Mouse (Mus musculus) cerebellum, adult 9-11 months (tissue): ENCODE measurements around the gene Bora.
"Not testable (repeated sequence)": the region's sequence is repeated elsewhere in the genome, so short reads cannot be mapped to it uniquely, and the experiment has no call there.

Experiments used
- DNase-seq: peaks from one replicate; pipeline ENCODE4 v3.0.0; 2022

Bora gene

DNA sequence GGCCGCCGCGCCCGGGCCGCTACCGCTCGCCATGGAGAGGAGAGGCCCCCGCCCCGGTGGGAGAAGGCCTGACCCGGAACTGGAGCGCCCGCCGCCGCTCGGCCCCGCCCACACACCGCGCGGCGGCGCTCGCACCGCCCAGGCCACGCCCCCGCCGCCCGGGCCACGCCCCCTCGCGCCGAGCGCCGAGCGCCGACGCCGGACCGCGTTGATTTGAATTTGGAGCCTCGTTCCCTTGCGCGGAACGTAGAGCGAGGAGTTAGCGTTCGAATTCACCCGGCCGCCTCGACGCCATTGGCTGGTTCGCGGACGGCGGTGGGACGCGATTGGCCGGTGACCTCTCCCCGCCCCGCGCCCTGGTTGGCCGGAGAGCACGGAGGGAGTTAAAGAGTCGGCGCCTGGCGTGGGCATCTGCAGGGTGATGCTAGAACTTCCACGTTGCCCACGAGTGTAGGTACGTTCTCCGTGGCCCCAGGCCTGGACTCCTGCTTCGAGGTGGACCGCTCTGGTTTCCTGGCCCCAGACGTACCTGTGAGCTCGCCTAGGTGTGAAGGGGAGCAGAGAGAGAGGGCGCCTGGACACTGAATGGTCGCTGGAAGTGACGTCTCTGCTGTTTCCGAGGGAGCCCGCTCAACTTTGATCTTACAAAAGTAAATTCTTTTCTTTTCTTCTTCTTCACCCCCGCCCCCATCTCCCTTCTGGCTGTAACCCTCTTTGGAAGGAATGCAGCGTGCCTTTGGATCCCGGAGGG, at the start of gene Bora, which contains the start of gene Mzt1:
Gene Bora, plus strand, starts transcription at position 192 of the 751 bp plus-strand sequence.
Gene Mzt1, minus strand, starts transcription at position 104 of the 751 bp plus-strand sequence.
- peak; percentile 94 for DNase-seq

DNA sequence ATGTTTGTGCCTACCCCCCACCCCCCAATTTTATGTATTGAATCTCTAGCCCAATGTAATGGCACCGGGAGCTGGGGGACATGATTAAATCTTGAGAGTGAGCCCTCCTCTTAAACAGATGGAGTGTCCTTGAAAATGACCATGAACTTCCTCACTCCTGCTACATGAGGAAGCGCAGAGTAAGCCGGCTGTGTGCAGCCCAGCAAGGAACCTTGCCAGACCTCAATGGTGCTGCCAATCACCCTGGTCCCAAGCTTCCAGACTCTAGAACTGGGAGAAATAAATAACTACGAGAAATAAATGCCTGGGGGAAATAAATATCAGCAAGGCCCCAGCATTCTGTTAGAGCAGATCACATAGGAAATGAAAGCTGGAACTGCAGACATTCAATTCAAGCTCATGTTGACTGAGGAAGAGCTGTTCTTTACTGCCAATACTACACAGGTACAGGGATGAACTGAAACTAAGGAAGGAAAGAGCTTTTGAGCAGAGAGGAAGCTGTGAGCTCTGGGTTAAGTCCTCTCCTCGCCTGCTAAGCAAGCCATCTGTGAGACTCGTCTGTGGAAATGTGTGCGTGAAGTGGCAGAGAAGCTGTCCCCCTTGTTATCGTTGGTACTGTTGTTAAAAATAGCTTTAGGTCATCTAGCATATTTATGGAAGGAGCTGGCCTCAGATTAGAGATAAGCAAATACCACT, 35.6 kb upstream of the Bora start:
- DNase-seq: no peak

DNA sequence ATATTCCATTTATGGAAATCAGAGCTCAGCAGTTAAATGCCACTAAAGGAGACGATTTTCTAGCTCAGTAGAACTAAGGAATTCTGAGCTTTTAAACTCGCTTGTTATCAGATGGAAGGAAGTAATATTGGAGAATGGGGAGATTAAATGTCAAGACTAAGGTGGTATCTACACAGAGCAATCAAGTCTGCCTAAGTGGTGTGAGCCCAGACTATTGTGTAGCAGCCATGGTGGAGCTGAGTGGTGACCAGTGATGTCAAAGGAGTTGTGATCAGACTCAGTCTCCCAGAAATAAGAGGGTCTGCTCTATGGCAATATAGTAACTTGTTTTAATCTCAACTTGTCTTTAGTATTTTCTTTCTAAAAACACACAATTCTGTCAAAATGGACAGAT, 35.1 kb upstream of the Bora start:
- DNase-seq: no peak

DNA sequence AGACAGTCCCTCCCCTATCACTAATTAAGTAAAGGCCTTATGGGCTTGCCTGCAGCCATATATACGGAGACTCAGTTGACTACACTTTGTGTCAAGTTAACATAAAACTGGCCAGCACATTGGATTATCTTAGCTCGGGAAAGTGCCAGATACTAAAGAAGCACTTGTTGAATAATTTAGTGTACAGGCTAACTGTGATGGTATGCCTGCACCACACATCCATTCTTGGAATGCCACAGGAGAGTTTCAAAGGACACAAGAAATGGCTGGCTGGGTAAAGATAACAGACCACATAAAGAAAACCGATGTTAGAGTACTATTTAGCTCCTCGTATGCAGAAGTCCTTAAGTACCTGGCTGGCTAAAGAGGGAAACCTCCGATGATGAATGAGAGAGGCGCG, 27.3 kb upstream of the Bora start:
- no peak for DNase-seq

DNA sequence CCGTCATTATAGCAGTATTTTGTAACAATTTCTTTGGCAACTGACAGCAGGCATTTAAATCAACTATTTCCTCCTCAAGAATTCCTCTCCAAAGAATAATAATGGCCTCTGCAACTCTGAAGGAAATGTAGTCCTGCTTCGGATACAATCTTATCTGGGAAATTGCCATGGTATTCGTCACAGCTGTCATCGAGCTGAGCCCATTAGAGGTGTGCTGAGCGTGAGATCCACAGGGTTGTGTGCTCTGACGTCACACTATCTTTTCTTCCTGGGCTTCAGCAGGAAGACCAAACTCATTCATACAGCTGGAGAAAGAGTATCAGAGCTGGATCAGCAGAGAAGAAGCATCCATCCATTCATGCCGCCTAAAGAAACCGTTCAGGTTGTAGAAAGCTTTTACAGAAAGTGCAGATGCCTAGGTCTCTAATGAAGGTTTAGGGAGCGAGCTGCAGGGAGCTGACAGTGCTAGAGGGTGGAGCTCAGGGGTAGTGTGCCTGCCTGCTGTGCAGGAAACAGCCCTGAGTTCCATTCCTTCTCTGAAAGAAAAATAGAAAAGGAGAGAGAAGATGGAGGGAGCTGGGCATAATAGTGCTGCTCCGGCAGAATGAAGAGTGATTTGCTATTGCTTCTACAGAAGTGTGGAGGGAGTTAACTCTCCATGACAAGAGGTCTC, 26.8 kb upstream of the Bora start:
- no peak for DNase-seq

DNA sequence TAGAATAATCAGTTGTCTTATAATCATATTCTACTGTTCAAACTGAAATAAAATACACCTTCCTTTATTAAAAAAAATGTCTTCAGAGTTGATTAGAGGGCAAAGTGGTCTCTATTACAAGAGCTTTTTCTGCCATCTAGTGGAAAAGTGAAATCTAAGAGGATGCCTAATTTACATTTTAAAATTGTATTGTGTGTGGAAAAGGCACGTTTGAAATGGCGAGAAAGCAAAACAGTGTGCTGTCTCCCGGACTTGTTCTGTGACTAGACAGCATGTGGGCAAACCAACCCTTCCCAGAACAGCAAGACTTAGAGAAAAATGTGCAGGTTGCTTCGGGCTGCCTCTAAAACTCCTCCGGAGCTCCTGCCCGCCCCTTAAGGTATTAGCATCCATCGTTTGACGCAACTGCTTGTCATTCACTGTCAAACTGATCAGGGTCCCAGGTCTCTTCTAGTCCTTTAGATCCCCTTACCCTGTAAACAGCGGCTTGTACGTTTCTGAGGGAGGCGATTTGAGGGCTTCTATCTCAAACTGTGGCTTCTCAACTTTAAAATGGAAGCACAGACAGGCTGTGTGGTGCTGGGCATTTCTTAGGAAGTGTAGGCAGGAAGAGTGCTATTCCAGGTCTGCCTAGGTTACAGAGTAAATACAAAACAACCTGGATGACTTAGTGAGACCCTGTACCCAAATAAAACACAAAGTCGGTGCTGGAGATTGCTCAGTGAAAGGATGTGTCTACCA, 23.5 kb upstream of the Bora start:
- DNase-seq: no peak

DNA sequence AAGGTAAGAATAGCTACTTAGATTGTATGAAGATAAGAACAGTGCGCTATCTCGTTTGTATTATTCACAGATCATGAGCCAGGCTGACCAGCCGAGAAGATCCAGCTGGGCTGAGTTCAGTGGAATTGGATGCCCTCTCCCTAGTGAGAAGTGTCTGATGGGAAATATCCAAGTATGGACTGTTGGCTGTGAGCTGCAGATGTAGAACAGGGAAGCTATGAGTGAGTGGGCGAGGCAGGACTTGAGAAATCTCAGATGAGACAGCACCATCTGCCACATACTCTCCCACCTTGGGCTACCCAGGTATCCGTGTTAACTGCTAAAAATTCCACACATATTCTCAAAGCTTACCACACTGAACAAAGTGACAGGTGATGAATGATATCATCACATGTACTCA, 16.0 kb upstream of the Bora start:
- no peak for DNase-seq

DNA sequence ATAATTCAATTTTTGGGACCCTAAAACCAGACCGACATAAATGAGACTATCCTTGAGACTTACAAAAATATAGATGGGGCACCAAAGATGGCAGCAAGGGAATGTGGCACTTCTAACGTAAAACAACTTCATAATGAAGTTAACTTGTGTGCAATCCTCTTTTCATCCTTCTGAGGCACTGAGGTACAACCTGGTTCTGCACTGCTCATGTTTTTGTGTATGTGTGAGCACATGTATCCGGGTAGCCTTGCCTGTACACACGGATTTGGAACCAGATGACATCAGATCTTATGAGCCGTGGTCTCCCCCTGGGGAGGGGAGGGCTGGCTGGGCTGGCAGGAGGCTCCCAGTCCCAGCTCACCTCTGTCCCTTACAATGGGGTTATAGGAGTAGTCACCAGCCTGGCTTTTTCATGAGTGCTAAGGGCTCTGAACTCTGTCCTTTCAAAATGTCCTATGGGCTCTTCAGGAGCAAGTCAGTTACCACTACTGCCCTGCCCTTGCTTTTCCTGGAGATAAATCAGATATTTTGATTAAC, 14.6 kb upstream of the Bora start:
- DNase-seq: no peak

DNA sequence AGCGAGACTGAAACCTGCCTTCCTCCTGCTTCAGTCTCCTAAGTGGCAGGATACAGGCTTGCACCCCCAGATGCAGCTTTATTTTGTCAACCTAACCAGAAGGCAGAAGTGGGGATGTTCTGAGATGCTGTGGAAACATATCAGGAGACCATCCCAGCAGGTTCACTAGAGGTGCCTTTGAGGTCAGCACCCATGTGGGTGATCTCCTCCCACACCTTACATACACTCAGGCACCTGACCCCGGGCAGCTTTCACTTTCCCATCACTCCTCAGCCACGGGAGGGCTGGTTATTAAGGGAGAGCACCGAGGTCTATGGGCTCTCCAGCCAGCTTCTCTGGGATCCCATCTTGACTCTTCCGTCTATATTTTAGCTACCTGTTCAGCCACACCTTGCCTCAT, 13.4 kb upstream of the Bora start:
- no peak for DNase-seq

DNA sequence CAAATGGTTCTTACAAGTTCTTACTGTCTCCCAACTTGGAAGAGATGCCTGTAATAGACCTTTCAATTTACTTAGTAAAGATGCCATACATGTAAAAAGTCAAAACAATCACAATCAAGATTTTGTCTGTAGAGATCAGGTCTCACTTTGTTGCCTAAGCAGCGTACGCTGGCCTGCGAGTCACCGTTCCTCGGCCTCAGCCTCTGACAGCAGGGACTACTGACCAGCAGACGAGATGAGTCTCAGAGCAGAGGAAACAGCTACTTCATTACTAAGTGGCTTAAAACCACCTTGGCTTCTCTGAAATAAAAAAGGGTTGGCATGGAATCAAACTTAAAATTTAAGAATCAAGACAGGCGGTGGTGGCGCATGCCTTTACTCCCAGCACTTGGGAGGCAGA, 11.2 kb upstream of the Bora start:
- DNase-seq: not testable (repeated sequence)

DNA sequence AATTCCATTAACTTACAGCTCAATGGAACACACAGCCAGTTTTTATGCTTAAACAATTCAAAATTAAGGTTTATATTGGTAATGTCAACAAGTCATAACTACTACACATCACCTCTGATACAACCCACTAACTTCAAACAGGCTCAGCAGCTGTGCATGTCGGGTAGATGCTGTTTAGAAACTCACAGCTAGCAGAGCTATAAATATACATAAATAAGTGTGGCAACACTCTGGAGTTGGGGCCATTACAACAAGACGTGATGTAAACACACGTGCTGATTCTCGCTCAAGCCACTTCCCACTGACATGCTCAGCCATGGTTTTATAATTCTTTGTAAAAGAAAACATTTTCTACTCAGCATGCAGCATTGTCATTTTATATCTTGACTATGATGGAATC, 10.0 kb upstream of the Bora start:
- DNase-seq: no peak

DNA sequence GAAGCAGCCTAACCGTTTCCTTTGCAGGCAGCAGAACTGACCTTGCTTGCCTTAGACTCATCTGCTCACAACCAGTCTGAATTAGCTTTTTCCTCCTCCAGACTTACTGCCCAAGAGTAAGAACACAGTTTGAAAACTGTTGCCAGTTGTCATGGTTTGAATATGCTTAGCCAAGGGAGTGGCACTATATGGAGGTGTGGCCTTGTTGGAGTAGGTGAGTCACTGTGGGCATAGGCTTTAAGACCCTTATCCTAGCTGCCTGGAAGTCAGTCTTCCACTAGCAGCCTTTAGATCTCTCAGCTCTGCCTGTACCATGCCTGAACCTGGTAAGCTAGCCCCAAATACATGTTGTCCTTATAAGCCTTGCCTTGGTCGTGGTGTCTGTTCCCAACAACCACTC, 8.3 kb upstream of the Bora start:
- DNase-seq: no peak

DNA sequence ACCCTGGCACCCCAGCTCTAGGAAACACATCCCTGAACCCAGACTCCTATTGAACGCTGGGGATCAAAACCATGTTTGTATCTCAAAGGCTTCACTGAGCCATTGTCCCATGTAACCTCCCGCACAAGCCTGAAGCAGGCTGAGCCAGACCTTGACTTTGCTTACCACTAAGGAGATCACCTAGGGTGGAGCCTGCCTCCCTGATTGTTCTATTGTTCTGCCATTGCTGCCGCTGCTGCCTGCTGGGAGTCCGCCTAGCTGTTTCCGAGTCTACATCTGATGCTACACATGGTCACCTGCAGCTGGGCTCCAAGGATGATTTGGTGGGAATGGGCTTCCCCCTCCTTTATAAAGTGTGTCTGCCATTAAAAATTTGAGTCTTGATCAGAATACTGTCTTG, 6.7 kb upstream of the Bora start:
- not testable (repeated sequence) for DNase-seq

DNA sequence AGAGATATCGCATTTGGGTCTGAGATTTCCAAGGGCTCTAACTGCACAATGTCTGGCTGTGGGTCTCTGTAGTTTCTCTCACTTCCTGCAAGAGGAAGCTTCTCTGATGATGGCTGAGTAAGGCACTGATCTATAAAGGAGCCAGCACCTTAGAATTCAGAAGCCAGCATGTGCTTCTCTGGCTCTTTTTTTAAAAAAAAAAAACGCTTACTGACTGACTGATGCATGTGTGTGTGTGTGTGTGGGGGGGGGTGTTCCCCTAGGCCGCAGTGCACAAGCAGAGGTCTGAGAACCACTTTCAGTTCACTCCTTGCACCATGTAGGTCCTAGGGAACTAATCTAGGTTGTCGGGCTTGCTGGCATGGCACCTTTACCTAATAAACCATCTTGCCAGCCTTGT, 4.6 kb upstream of the Bora start:
- DNase-seq: no peak

DNA sequence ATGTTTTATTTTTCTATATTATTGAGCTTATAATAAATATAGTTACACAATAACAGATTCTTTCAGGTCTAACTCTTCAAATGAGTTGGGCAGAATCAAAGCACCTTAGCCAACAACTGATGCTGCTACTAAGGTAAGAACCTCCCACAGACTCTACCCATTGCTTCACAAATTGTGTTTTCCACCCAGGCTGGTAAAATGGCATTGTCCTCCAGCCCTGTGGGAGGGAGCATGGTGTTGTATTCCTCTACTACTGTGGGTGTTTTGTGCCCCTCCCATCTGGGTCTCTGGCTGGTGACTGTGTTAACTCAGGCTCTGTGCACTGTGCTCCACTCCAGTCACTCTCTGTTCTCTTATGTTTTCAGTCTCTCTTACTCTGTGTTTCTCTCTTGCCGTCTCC, 2.5 kb upstream of the Bora start:
- DNase-seq: no peak

DNA sequence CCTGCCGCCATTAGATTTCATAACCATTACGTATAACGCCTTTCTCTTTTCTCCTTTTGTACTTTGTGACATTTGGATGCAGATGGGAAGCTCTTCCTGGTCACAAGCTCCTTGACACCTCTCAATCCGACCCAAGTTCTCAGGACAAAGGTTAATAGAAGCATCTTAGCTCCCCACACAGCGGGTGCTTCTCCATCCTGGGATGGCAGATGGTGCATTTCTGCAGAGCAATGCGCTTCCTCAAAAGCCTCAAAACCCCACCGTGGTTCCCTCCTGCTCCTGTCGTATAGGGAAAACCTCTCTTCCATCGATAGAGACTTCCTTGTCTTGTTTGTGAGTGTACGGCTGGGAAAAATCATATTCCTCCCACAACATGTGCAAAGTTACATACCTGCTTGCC, 1.9 kb upstream of the Bora start:
- peak; percentile 13 for DNase-seq

DNA sequence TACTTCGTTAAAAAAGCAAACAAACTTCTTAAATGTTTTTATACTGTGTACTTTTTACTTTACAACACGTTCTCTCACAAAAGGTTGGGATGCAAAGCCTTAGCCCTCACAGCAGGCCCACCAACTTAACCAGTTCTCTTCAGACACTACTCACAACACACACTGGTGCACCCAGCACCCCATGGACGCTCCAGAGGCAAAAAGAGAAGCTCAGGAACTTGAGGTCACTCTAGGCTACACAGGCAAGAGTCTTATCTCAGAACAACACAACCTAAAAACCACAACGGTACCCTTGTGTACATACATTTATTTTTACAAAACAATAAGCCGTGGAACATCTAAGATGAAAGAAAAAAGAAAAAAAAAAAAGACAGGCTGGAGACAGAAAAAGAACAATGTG, 1.3 kb upstream of the Bora start:
- DNase-seq: peak; percentile 13

DNA sequence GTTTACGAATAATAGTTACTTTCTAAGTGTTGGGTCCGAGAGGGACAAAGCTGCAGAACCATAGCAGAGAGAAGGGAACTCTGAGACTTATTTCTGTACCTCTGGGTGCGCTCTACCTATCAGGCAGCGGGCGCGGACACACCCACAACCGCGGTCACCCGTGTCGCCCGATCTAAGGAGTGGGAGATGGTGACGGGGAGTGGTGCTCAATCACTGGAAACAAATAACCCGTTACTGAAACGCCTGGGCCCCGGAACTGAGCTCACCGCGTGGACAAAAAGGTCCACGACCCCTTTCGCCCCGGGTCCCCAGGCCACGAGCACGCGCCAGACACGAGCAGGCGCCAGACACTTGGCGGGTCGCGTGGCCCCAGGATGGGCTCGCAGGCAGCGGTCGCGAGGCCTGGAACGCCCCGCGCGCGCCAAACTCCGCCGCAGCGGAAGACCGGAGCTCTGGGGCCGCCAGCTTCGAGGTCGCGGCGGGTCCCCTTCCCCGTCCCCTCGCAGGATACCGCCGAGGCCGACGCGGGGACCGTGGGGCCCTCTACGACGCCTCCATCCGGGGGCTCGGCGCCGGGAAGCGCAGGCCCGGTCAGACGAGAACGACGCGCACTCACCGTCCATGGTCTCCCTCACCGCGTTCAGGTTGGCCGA, 518 bp upstream of the Bora start:
- no peak for DNase-seq

DNA sequence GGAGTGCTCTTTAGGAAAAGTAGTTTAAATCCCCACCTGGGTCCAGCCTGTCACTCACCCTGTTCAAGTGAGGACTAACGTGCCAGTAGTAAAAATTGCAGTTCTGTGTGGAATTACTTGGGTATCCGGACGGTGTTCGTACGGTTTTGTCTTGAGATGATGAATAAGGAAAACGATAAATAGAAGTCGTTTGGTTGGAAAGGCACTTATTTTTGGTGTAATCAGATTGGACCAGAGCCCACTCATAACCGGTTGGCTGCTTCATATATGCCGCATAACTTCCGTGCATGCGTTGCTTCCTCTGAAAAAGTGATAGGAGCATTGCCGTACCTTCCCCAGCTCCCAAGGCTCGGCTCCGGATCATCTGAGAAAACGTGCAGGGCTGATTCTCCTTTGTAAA, 760 bp downstream of the Bora start:
- DNase-seq: no peak

DNA sequence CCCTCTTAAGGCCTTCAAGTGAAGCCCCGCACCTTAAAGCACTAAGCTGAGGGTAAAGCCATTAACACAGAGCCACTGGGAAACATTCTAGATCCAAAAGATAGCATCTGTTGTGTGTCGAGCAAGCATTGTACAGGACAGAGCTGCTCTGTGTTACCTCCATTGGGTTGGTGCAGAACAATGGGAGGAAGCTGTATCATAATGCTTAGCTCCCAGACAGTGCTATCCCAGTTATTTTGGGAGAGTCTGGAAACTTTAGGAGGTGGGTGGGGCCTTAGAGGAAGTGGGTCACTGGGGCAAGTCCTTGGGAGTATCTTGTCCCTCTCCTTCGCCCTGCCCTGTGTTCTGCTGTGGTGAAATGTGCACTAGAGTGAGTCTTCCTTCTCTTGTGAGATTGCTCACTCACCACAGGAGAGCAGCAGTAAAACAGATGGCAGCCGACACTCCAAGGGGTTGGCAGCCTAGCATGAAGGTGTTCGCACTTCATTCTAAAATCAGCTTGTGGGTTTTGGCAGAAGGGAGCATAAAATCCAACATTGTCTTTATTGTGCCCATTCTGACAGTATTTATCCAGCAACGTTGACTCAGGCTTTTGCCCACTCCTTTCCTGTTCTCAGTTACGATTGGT, 13.1 kb downstream of the Bora start:
- DNase-seq: peak; percentile 46

DNA sequence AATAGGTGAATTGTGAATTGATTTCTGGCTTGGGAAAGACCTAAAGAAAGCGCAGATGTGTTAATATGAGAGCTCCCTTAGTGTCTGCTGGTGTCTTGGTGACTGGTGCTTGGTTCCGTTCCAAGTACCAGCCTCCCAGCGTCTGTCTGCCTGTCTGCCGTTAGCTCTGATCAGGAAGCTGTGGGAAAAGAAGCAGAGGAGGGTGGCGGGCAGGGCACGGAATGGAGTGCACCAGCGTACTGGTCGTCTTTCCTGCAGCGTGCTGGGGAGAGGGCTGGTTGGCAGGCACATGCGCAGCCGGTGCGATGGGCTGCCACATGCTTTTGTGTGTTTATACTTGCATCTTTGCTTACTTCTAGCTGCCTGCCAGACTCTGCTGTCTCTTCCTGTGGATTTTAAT, 14.6 kb downstream of the Bora start:
- peak; percentile 16 for DNase-seq

DNA sequence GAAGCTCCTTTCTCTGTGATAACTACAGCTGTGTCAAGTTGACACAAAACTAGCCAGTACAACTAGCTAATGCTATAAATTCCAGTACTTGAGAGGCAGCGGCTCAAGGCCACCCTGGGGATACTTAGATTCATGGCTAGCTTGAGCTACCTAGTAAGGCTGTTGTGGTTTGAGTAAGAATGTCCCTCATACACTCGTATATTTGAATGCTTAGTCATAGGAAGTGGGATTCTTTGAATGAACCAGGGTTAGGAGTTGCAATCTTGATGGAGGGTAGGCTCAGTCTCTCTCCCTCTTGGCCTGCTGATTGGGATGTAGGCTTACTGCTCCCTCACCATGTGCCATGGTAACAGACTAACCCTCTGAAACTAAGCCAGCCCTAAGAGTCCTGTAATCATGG, 17.1 kb downstream of the Bora start:
- no peak for DNase-seq
